ENCODE assay signal across 13 mouse cellular contexts in the genomic region with DNA sequence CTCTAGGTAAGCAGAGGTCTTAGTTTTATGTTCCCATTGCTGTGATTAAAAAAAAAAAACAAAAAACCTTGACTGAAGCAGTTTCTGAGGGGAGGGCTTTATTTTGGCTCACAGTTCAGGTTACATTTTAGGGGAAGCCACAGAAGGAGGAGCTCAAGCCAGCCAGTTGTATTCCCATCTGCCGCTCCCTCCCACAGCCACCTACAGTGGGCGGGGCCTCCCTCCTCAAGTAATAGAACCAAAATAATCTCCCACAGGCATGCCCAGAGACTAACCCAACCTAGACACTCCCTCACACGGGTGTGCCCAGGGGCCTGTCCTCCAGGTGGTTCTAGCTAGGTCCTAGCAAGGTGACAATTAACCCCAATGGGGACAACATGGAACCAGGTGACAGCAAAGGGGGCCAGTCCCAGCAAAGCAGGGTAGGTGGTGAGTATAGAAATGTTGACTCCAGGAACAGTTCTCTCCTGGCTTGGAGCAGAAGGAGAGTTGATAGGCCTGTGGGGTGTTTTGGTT. TPM values are rescaled to one million over a fixed set of nuclear protein-coding genes. Genes with fewer than 3 reads are reported as not detected.
"Had no signal": no experiment of that assay in that cellular context is flagged by ENCODE, and none has a peak within 500 bp of the region (broad histone marks: within the 10 kb centered on the region; RNA-seq: fewer than 3 reads in every experiment).

No protein-coding gene starts in this region.

- DNase-seq: kidney, postnatal 14 days; lung, adult 2 months; lung, postnatal 4 days; right cerebral cortex, postnatal 14 days; thymus, postnatal 4 days had no signal

- H3K4me1 ChIP-seq: liver, embryonic 15.5 days; midbrain, embryonic 15.5 days had no signal

- ATAC-seq: lung, postnatal 0 days; midbrain, embryonic 15.5 days had no signal

- H3K36me3 ChIP-seq: kidney, embryonic 15.5 days; limb, embryonic 10.5 days; liver, embryonic 15.5 days; midbrain, embryonic 10.5 days; midbrain, embryonic 15.5 days had no signal

- H3K27ac ChIP-seq: kidney, embryonic 15.5 days; left cerebral cortex, adult 2 months; limb, embryonic 10.5 days; liver, embryonic 15.5 days; midbrain, embryonic 10.5 days; midbrain, embryonic 15.5 days had no signal

- H3K9ac ChIP-seq: kidney, embryonic 15.5 days; liver, embryonic 15.5 days; midbrain, embryonic 15.5 days had no signal

- H3K4me3 ChIP-seq: kidney, embryonic 15.5 days; left cerebral cortex, adult 2 months; limb, embryonic 10.5 days; liver, embryonic 15.5 days; midbrain, embryonic 10.5 days; midbrain, embryonic 15.5 days had no signal

- H3K9me3 ChIP-seq: kidney, embryonic 15.5 days; limb, embryonic 10.5 days; liver, embryonic 15.5 days; midbrain, embryonic 10.5 days; midbrain, embryonic 15.5 days had no signal

- H3K4me2 ChIP-seq: kidney, embryonic 15.5 days; liver, embryonic 11.5 days; liver, embryonic 15.5 days; midbrain, embryonic 15.5 days had no signal

RNA-seq across cellular contexts. Expression of a gene that starts 12.3 kb away (rescaled TPM):
- polyA plus RNA-seq: kidney, embryonic 15.5 days; liver, embryonic 15.5 days had no signal
